Mouse (Mus musculus) left cerebral cortex, postnatal 14 days (tissue): ENCODE measurements at regions not wholly inside any gene's neighbourhood (a gene's known extent, or its start where the extent isn't known, plus 50 kb on each side); places are given as distances from the start of the nearest gene placed in this dataset.

ENCODE experiments used
- DNase-seq, 2 experiments: peaks; one replicate each; pipeline ENCODE4 v3.0.0; 2021 to 2022; ENCODE audit warnings: low spot score in 2 of 2, mixed read lengths in 1 of 2
- intact Hi-C: fragments of 180-260 bp; cut with DNase I; formaldehyde crosslinking; loops from one replicate; pipeline ENCODE4 v1.15.1; 2025

DNA sequence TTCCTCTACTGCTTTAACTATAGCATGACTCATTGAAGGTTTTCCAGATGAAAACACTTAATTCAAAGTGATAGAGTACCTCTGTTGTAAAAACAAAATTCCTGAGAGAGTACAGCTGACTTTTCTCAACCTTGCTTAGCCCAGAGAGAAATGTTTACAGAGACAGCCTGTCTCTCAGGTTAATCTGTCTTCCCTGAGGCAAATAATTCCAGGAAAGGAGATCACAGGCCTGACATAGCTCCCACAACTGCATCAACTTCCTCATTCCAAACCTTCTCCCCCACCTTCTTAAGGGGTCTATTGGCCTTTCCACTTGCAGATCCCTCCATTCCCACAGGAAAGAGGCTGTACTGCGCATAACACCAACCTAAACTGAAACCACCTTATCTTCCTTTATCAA, 586.1 kb upstream of the Impad1 start:
- no peak for DNase-seq
- intact Hi-C loops: no loop called here

DNA sequence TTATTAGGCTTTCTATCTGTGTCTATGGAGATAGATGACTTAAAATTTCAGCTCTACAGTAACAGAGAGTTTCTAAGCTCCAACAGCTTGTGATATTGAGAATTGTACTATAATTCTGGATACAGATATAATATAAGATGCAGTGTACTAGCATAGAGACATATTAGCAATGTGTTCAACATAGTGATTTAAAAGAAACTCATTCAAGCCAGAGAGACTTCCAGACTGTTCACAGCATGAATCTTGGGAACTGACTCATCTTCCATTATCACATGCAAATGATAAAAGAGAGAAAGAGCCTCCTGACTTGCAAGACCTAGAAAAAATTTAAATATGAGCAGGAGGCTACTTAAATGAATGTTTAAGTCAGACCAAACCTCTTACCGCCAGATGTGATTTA, 565.1 kb upstream of the Impad1 start:
- intact Hi-C loops: no loop called here
- DNase-seq: no peak

DNA sequence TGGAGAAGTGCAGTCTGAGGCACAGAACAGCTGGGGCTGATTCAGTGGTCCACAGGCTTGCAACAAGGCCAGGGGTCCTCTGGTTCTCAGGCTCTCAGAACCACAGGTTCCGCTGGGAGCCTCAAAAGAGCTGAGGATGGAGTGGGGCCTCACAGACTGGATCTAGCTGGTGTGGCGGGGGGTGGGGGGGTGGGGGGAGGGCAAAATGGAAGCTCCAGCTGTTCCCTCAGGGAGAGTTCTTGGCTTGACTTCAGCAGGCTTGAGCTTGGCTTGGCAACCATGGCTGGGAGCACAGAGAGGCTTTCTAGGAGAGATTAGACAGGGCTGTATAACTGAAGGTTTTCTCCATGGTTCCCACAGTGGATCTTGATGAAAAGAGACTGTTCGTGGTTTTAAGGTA, 553.1 kb upstream of the Impad1 start:
- intact Hi-C loops: no loop called here
- no peak for DNase-seq

DNA sequence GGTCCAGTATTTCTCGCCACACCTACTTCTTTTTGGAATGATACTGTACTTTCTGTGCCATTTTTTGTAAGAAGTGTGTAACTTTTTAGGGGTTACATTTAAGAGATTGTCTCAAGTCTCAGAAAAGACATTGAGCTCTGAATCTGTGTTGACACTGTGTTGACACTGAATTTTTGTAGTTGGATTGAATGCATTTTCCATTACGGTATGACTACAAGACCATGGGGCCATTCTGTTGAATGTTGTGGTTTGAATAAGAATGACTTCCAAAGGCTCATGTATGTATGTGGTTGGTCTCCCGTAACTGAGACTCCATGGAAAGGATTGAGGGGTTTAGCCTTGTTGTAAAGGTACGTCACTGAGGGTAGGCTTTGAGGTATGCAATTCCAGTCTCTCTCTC, 551.6 kb upstream of the Impad1 start:
- no peak for DNase-seq
- intact Hi-C loops: no loop called here

DNA sequence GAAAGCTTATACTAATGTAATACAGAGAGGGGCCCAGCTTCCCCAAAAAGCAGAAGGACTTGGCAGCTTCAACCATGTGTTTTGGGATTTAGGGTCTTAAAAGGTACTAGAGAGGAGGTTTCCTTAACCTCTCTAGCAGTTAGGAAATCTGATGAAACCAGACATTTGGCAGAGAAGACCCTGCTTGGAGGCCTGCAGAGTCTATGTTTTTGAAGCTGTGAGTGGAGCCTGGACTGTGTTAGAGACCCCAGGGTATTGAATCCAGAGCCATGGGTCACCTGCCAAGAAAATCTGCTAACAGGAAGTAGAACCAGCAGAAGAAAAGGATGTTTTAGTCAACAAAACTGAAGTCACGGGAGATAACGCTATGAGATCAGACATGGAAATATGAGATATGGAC, 551.2 kb upstream of the Impad1 start:
- intact Hi-C loops: no loop called here
- no peak for DNase-seq

DNA sequence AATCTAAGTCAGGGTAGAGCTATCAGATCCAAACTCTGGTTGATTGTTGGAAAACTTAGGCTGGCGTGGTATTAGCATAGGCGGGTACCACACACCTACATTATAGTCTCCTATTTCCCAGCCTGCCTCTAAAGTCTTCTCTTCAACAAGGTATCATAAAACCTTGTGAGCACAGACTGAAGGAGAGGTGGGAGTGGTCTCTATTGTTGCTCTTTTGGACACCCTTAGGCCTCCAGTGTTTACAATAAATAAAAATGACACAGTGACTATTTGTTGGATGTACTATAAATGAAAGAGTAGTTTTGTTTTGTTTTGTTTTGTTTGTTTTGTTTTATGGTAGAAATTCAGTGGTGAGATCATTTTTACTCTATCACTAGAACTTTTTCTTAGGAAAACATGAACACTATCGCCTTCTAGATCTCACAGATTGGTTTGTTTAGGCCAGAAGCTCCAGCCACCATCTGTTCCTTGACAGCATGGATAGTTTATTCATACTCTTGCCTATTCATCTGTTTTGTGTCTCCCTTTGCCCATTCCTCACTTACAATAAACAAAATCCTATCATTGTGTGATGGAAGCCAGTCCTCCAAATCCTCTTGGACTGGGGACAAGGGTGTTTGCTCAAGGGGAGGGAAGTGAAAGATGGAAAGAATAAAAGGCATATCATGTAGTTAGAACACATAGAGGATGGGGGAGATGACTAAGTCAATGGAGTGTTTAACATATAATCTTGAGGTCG, 544.2 kb upstream of the Impad1 start:
- intact Hi-C loops: no loop called here
- DNase-seq: no peak

DNA sequence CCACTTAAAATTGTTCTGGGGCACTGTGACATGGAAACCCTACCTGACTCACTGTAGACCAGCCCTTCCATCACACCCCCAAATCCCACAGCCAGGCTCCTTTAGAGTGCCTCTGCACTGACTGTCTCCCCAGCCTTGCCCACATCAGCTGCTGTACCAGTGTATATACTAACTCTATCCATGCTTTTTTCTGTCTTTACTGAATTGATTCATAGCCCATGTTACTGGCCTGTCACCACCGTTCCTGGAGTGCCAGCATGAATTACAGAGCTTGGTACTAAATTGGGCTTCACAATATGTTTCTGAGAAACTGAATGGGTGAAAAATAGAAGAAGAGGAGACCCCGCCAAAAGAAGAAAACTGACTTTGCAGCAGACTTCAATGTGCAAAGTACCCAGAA, 541.9 kb upstream of the Impad1 start:
- intact Hi-C loops: no loop called here
- DNase-seq: peak; percentile 11 to 22

DNA sequence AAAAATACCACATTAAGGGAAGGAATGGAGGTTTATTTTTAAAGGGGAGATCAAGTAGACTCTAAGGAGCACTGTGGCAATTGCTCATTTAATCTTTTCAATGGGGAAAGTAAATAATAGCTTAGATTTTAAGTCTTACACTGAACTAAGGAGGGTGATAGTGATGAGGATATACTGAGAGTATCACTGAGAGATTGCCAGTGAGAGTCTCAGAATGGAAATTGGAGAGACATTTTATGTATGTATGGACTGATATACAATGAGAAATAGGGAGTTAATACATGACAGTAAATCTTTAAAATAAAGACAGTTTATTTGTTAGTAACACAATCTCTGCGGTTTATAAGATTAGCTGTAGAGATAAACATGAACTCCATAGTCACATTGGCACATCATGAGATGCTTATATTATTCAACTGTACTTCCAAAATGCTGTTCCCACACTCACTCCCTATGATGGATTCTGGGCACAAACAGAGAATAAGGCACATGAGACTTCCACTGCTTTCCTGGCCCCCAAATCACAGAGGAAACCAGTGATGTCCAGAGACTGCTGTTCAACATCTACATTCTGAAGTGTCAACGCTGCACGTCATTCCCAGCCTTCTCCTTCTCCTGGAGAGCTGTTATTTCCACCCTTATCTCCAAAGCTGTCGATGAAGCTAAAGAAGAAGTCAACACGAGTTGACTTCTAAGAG, 535.5 kb upstream of the Impad1 start:
- intact Hi-C loops: no loop called here

DNA sequence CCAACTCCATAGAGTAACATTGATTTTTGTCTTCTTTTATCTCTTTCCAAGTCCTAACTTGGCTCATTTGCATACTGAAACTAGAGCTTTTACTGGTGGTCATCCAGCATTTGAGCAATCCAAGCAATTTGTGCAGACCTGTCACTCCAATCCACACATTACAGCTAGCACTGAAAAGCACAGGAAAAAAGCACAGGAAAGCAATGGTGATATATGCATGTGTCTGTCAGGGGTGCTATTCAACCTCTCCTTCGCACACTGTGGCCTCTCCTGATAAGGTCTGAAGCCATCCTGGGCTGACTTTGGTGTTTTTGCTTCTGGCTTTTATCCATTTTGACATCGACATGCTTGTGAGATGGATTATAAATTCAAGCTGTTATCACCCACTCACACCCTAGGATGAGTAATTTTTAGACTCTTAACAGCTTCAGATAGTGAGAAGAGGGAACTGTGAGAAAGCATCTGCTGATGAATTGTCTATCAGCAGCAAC, 534.1 kb upstream of the Impad1 start:
- DNase-seq: peak; percentile 8 to 48
- intact Hi-C loops: no loop called here

More for the DNA sequence above, 535.5 kb upstream of the Impad1 start:
- no peak for DNase-seq

DNA sequence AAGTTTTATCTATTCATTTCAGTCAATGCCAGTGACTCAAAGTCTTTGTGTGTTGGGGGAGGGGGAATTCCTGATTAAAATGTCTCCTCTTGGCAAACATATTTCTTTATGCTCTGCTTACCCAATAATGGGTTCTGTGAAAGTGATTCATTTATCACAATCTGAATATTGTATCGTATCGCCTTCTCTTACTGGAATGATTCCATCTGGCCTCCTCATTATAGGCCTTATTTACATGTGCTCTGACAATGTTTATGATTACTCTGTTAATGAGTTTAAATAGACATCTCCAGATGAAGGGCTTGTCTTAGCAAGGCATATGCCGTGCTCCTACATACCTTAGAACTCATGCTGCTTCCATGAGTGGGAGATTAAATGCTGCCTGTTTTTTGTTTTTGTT, 508.3 kb upstream of the Impad1 start:
- DNase-seq: no peak
- intact Hi-C loops: no loop called here

DNA sequence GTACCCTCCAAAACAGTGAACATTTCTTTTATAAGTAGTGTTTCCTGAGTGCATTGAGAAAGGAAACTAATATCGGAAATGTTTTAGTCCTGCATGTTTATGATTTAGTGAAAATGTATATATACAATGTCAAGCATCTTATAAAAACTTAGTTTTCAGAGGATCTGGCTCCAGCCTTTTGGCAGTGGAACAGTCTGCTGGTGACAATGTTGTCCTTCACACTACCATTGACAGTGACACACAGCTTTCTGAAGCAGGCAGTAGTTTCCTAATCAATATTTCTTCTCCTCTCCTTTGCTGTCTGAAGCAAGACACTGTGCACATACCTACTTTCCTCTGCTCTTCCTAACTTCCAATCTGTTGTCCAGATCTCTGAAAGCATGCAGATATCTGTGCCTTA, 507.9 kb upstream of the Impad1 start:
- no peak for DNase-seq
- intact Hi-C loops: no loop called here

DNA sequence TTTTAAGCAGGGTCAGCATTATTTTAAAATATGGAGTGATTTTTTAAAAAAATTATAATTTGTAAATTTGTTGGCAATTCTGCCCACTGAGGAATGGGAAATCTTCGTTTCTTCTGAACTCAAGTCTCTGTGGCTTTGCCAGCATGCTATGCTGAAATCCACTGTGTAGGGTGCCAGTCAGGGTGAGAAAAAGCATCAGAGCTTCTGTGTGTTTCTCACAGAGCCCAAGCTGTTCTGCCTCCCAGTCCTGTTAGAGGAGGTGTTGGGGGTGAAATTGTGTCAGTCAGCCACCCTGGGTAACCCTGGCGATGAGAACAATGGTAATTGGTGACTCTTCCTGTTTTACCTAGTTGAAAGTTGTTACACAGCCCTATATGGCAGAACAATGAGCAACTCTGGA, 506.1 kb upstream of the Impad1 start:
- DNase-seq: no peak
- intact Hi-C loops: no loop called here

DNA sequence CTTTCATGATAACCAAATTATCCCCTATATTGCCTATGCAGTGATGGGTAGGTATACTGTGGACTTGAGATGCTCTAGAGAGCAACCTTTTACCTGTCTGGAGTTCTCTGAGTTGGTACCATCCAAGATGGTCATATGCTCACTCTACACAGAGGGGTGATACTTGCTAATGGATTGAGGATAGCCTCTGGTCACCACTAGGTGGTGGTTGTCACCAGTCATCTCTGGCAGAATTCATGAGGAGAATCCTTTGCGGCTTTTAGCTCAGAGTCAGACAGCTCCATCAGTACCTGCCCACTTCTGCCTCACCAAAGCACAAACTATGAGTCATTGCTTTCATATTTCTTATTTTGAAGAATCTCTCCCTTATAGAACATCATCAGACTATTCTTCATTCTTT, 500.9 kb upstream of the Impad1 start:
- intact Hi-C loops: no loop called here
- no peak for DNase-seq

DNA sequence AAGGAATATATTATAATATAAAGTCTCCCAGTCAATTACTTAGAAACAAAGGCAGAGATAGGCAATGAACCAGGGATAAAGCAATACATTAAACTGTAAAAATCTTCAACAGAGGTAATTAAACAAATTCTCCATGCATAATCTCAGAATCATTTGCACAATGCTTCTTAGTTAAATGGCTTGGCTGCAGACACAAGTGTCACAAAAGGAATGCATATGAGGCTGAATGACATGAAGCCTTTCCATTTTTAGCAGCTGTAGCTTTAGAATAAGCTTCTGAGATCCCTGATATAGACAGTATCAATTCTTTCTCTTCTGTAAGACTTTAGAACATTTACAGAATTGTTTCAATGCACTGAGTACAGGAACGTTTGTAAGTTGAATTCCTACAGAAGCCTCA, 483.0 kb upstream of the Impad1 start:
- DNase-seq: no peak
- intact Hi-C loops: no loop called here
